Mouse (Mus musculus): ENCODE measurements around the gene Gm21312. TPM values are rescaled to one million over a fixed set of nuclear protein-coding genes. Genes with fewer than 3 reads are reported as not detected.

The Gm21312 gene
- polyA plus RNA-seq, 1 experiment, result not detected

- TF ChIP-seq CTCF (IDR thresholded peaks at IDR 0.05; ENCODE audit: control insufficient read depth, insufficient read depth, low read length) (no peak), POLR2A (IDR thresholded peaks at IDR 0.05; ENCODE audit: borderline replicate concordance, control insufficient read depth, low read depth, low read length) (no peak)
- WGBS, result 90% methylated on average over 5 of the region's 5 CpGs
- H3K27ac ChIP-seq (ENCODE audit: control insufficient read depth, insufficient read depth, low read depth, low read length, poor library complexity), result no peak overlapping the region
- no peaks in the 10 kb centered on the region for H3K4me1 ChIP-seq (ENCODE audit: control insufficient read depth, insufficient read depth, low read length)
- no peak overlapping the region for H3K4me3 ChIP-seq (replicated peaks; ENCODE audit: control insufficient read depth, low read depth, low read length)
Observed at GRCm38 (mm10) chr10:104214527-104214926, 37.7 kb downstream of the Gm21312 start.

GRCm38 (mm10) chr10:104220303-104221021 is 43.6 kb downstream of the Gm21312 start:
- TF ChIP-seq POLR2A (IDR thresholded peaks at IDR 0.05; ENCODE audit: borderline replicate concordance, control insufficient read depth, low read depth, low read length) (no peak), CTCF (IDR thresholded peaks at IDR 0.05; ENCODE audit: control insufficient read depth, insufficient read depth, low read length) (no peak)
- Histone ChIP-seq H3K4me3 (replicated peaks; ENCODE audit: control insufficient read depth, low read depth, low read length) (no peak overlapping the region), H3K4me1 (ENCODE audit: control insufficient read depth, insufficient read depth, low read length) (no peaks in the 10 kb centered on the region), H3K27ac (ENCODE audit: control insufficient read depth, insufficient read depth, low read depth, low read length, poor library complexity) (no peak overlapping the region)
- WGBS, result 81% methylated on average over 6 of the region's 6 CpGs

Other genes starting within 250 kb of the Gm21312 start
- not detected in 2 replicates for gene Gm21293, start 34.0 kb upstream of the Gm21312 start, polyA plus RNA-seq (2011; ENCODE audit: insufficient read depth, insufficient read length, low replicate concordance, missing spikeins)
- gene Gm6763, start 25.5 kb upstream of the Gm21312 start, polyA plus RNA-seq (2011; ENCODE audit: insufficient read depth, insufficient read length, low replicate concordance, missing spikeins), result not detected in 2 replicates
- not detected in 2 replicates for gene Gm8764, start 17.0 kb upstream of the Gm21312 start, polyA plus RNA-seq (2011; ENCODE audit: insufficient read depth, insufficient read length, low replicate concordance, missing spikeins)
- not detected in 2 replicates for gene Gm21304, start 8.5 kb upstream of the Gm21312 start, polyA plus RNA-seq (2011; ENCODE audit: insufficient read depth, insufficient read length, low replicate concordance, missing spikeins)
- gene Gm20765, start 8.5 kb downstream of the Gm21312 start, polyA plus RNA-seq (2011; ENCODE audit: insufficient read depth, insufficient read length, low replicate concordance, missing spikeins), result not detected in 2 replicates
- not detected in 2 replicates for gene Gm4340, start 17.0 kb downstream of the Gm21312 start, polyA plus RNA-seq (2011; ENCODE audit: insufficient read depth, insufficient read length, low replicate concordance, missing spikeins)